Mouse (Mus musculus) neutrophil, adult 83 days (primary cell): ENCODE data around the gene Platr25. TPM values are rescaled to one million over a fixed set of nuclear protein-coding genes. Genes with fewer than 3 reads are reported as not detected.

Experiments used
- total RNA-seq, 2 experiments: library from RNA; stranded (reverse); gene quantifications; one replicate each; pipeline ENCODE4 v1.2.4; 2023

Platr25 gene
- 1 to 10 TPM; 8.0 to 8.3 TPM for total RNA-seq

DNA sequence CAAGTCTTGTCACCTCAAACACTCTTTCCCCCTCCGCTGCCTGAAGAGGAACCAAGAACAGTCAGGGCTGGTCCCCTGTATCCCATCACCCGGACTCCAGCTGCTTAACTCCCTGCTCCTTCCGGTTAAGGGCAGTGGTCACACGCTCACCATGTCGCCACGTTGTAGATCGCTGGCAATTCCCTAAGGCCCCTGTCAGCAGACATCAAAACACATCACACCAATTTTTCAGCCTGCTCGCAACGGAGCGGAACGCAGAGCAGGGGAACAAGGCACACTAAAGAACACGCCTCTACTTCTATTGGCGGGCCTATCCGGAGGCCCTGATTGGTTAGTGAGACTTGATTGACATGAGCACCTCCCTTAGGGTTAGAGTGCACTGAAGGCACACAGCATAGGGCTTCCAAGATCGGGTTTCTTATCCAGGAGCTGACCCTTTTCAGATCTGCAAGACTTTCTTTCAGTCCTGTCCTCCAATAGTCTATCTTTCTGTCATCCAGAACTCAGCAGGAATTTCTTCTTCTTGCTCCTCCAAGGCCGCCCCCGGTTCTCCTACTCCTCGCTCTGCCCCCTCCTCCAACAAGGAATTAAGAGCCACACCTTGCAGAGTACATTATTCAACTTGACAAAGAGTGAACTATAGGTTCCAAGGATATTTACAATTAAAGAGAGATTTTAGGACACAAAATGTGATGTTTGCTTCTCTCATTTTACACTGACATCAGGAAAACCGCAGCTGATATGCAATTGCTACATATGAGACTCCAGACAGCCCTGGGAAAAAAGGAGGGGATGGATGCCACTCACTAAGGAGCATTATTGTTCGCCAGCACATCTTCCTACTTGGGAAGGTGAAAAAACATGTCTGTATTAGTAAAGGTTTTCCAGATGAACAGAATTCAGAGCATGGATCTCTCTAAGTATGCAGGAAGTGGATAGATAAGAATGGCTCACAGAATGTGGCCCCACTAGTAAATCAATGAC lies at the start of gene Platr25:
Gene Platr25 (minus strand): TSS at position 278 of the 984 bp plus-strand sequence.

DNA sequence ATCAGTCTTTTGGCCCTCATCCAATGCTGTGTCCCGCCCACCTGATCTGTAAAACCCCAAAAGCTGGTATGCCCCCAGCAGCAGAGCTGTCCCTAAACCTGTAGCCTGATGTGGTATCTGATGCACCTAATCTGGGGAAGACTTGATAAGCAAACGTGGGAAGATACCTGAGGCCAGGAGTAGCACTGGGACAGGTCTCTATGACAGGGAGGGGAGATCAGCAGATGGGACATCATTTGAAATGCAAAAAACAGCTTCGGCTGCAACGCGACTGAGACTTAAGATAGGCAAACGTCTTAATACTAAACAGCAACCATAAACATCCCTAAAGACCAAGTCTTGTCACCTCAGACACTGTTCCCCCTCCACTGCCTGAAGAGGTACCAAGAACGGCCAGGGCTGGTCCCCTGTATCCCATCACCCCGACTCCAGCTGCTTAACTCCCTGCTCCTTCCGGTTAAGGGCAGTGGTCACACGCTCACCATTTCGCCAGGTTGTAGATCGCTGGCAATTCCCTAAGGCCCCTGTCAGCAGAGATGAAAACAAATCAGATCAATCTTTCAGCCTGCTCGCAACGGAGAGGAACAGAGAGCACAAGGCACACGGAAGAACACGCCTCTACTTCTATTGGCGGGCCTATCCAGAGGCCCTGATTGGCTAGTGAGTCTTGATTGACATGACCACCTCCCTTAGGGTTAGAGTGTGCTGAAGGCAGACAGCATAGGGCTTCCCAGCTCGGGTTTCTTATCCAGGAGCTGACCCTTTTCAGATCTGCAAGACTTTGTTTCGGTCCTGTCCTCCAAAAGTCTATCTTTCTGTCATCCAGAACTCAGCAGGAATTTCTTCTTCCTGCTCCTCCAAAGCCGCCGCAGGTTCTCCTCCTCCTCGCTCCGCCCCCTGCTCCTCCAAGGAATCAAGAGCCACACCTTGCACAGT lies 25.0 kb upstream of the Platr25 start, which contains the start of gene Gm5141:
Gene Gm5141 (minus strand): TSS at position 610 of the 936 bp plus-strand sequence.

GRCm38 (mm10) chr13:62623577-62624276 lies 136.8 kb downstream of the Platr25 start, which contains the start of gene 6720489N17Rik:
Gene 6720489N17Rik (minus strand): TSS chr13:62624182.

Other genes with a start within 250 kb of the Platr25 start
- not detected for gene Zfp935, start 202.2 kb downstream of the Platr25 start, total RNA-seq
- 1 to 10 TPM; 5.0 to 6.1 TPM for gene Zfp934, start 189.5 kb downstream of the Platr25 start, total RNA-seq
- 1 to 10 TPM; 2.0 to 2.1 TPM for gene 6720489N17Rik, start 136.5 kb downstream of the Platr25 start, total RNA-seq
- gene Gm5141, start 25.1 kb upstream of the Platr25 start, total RNA-seq, result 1 to 10 TPM; 1.1 to 2.1 TPM
- not detected for gene Fbp2, start 97.7 kb upstream of the Platr25 start, total RNA-seq
- 1 to 10 TPM; 1.6 to 3.5 TPM for gene Fbp1, start 127.6 kb upstream of the Platr25 start, total RNA-seq
- 10 to 100 TPM; 19.6 to 24.2 TPM for gene 2010111I01Rik, start 204.2 kb upstream of the Platr25 start, total RNA-seq